Mouse (Mus musculus) heart, embryonic 10.5 days (tissue): ENCODE results near the gene Rab30. TPM values are rescaled to one million over a fixed set of nuclear protein-coding genes. Genes with fewer than 3 reads are reported as not detected.

Experiments used
- DNase-seq: peaks from one replicate; pipeline ENCODE4 v3.0.0-alpha.2; 2017; ENCODE audit warnings: low spot score
- H3K27ac ChIP-seq: fragments of 300-500 bp; sonication (generic); 2 replicates; pipeline ENCODE4 v1.5.1; 2016; ENCODE audit warnings: mild to moderate bottlenecking
- H3K27me3 ChIP-seq: fragments of 300-500 bp; sonication (generic); 2 replicates; pipeline ENCODE4 v1.6.1; 2016; ENCODE audit warnings: mild to moderate bottlenecking; ENCODE audit not compliant: poor library complexity, insufficient read depth, severe bottlenecking
- H3K36me3 ChIP-seq: fragments of 300-500 bp; sonication (generic); 2 replicates; pipeline ENCODE4 v1.6.1; 2016; ENCODE audit warnings: mild to moderate bottlenecking, moderate library complexity
- H3K4me1 ChIP-seq: fragments of 300-500 bp; sonication (generic); 2 replicates; pipeline ENCODE4 v1.6.1; 2016; ENCODE audit warnings: mild to moderate bottlenecking
- H3K4me3 ChIP-seq: fragments of 300-500 bp; sonication (generic); 2 replicates; pipeline ENCODE4 v1.5.1; 2016; ENCODE audit warnings: mild to moderate bottlenecking, moderate library complexity
- H3K9me3 ChIP-seq: fragments of 300-500 bp; sonication (generic); 2 replicates; pipeline ENCODE4 v1.6.1; 2016; ENCODE audit warnings: mild to moderate bottlenecking, moderate library complexity
- WGBS: fragments of 180-500 bp; shearing (Covaris S2); methylation state at CpG from one replicate; pipeline ENCODE4 v1.1.7; 2016; 5-methylcytosine and 5-hydroxymethylcytosine counted together
- polyA plus RNA-seq: library from polyadenylated mRNA; unstranded; fragments of >200 nt; fragmentation: Nextera tagmentation; extraction: Ambion mirVana; gene quantifications from 2 replicates; pipeline ENCODE4 v1.2.1, GENCODE M21; 2016

Rab30 gene
- polyA plus RNA-seq, 1 experiment from 2014 or later: 7.2 TPM

- Histone ChIP-seq H3K4me1 (no peaks in the 10 kb centered on the region), H3K36me3 (0 out of 2 replicates have a peak, but pooled peaks cover 7% of the 10 kb centered on the region), H3K27me3 (no peaks in the 10 kb centered on the region), H3K9me3 (no peaks in the 10 kb centered on the region), H3K27ac (no peak overlapping the region), H3K4me3 (no peak overlapping the region)
- no peak for DNase-seq
- 70% methylated on average over 4 of the region's 4 CpGs for WGBS
Measured at GRCm38 (mm10) chr7:92730465-92730864, 10.9 kb upstream of the Rab30 start.

- Histone ChIP-seq H3K4me3 (no peak overlapping the region), H3K27me3 (no peaks in the 10 kb centered on the region), H3K4me1 (no peaks in the 10 kb centered on the region), H3K27ac (no peak overlapping the region), H3K9me3 (no peaks in the 10 kb centered on the region), H3K36me3 (peaks cover 12% of the 10 kb centered on the region; the same call in 1 of the 2 replicates)
- DNase-seq: no peak
- 63% methylated on average over 3 of the region's 3 CpGs for WGBS
Measured at GRCm38 (mm10) chr7:92730959-92731358, 10.4 kb upstream of the Rab30 start.

GRCm38 (mm10) chr7:92732136-92732535 is 9.3 kb upstream of the Rab30 start:
- no peaks in the 10 kb centered on the region for H3K27me3 ChIP-seq
- no peak overlapping the region for H3K4me3 ChIP-seq
- no peak overlapping the region for H3K27ac ChIP-seq
- 87% methylated on average over 7 of the region's 7 CpGs for WGBS
- no peak for DNase-seq
- H3K36me3 ChIP-seq: peaks cover 19% of the 10 kb centered on the region; the same call in 1 of the 2 replicates
- H3K9me3 ChIP-seq: no peaks in the 10 kb centered on the region
- no peaks in the 10 kb centered on the region for H3K4me1 ChIP-seq

GRCm38 (mm10) chr7:92737560-92737959 is 3.8 kb upstream of the Rab30 start:
- Histone ChIP-seq H3K4me3 (no peak overlapping the region), H3K36me3 (peaks cover 39% of the 10 kb centered on the region; the same call in 1 of the 2 replicates), H3K4me1 (0 out of 2 replicates have a peak, but pooled peaks cover 5% of the 10 kb centered on the region), H3K9me3 (no peaks in the 10 kb centered on the region), H3K27me3 (no peaks in the 10 kb centered on the region), H3K27ac (no peak overlapping the region)
- WGBS: 85% methylated on average over 1 of the region's 1 CpGs
- no peak for DNase-seq

GRCm38 (mm10) chr7:92739956-92740355 is 1.4 kb upstream of the Rab30 start:
- Histone ChIP-seq H3K36me3 (peaks cover 33% of the 10 kb centered on the region; the same call in 1 of the 2 replicates), H3K9me3 (no peaks in the 10 kb centered on the region), H3K4me1 (peaks cover 17% of the 10 kb centered on the region), H3K27me3 (peaks cover 8% of the 10 kb centered on the region; the same call in 1 of the 2 replicates), H3K4me3 (peak overlapping the region; percentile 84), H3K27ac (peak overlapping the region; percentile 99; the same call in 1 of the 2 replicates)
- WGBS: 55% methylated on average over 6 of the region's 6 CpGs
- no peak for DNase-seq

- Histone ChIP-seq H3K4me3 (peak overlapping the region; percentile 84), H3K27ac (peak overlapping the region; percentile 99), H3K36me3 (peaks cover 32% of the 10 kb centered on the region; the same call in 1 of the 2 replicates), H3K4me1 (peaks cover 17% of the 10 kb centered on the region), H3K9me3 (no peaks in the 10 kb centered on the region), H3K27me3 (peaks cover 8% of the 10 kb centered on the region; the same call in 1 of the 2 replicates)
- DNase-seq: no peak
- 5% methylated on average over 23 of the region's 23 CpGs for WGBS
Measured at GRCm38 (mm10) chr7:92740411-92741115, 840 bp upstream of the Rab30 start.

GRCm38 (mm10) chr7:92741861-92742249 is 452 bp downstream of the Rab30 start:
- no peaks in the 10 kb centered on the region for H3K9me3 ChIP-seq
- H3K36me3 ChIP-seq: peaks cover 24% of the 10 kb centered on the region; the same call in 1 of the 2 replicates
- peak; percentile 79 for DNase-seq
- peaks cover 8% of the 10 kb centered on the region; the same call in 1 of the 2 replicates for H3K27me3 ChIP-seq
- H3K27ac ChIP-seq: peak overlapping the region; percentile 99
- WGBS: 0% methylated on average over 9 of the region's 9 CpGs
- H3K4me1 ChIP-seq: peaks cover 17% of the 10 kb centered on the region
- H3K4me3 ChIP-seq: peak overlapping the region; percentile 84

- Histone ChIP-seq H3K4me3 (peak overlapping the region; percentile 84), H3K36me3 (peaks cover 19% of the 10 kb centered on the region; the same call in 1 of the 2 replicates), H3K27me3 (peaks cover 8% of the 10 kb centered on the region; the same call in 1 of the 2 replicates), H3K9me3 (no peaks in the 10 kb centered on the region), H3K4me1 (peaks cover 17% of the 10 kb centered on the region), H3K27ac (peak overlapping the region; percentile 99)
- under 1% methylated on average over 16 of the region's 16 CpGs for WGBS
- no peak for DNase-seq
Measured at GRCm38 (mm10) chr7:92742341-92742741, 938 bp downstream of the Rab30 start.

- 4% methylated on average over 6 of the region's 6 CpGs for WGBS
- no peak overlapping the region for H3K27ac ChIP-seq
- H3K27me3 ChIP-seq: peaks cover 8% of the 10 kb centered on the region; the same call in 1 of the 2 replicates
- H3K9me3 ChIP-seq: no peaks in the 10 kb centered on the region
- H3K4me3 ChIP-seq: peak overlapping the region; percentile 84
- DNase-seq: no peak
- peaks cover 16% of the 10 kb centered on the region; the same call in 1 of the 2 replicates for H3K36me3 ChIP-seq
- H3K4me1 ChIP-seq: peaks cover 17% of the 10 kb centered on the region
Measured at GRCm38 (mm10) chr7:92742774-92743173, 1.4 kb downstream of the Rab30 start.

- DNase-seq: no peak
- H3K4me1 ChIP-seq: peaks cover 17% of the 10 kb centered on the region
- peak overlapping the region; percentile 84 for H3K4me3 ChIP-seq
- WGBS: 15% methylated on average over 6 of the region's 6 CpGs
- H3K9me3 ChIP-seq: no peaks in the 10 kb centered on the region
- peaks cover 8% of the 10 kb centered on the region; the same call in 1 of the 2 replicates for H3K27me3 ChIP-seq
- no peak overlapping the region for H3K27ac ChIP-seq
- peaks cover 10% of the 10 kb centered on the region; the same call in 1 of the 2 replicates for H3K36me3 ChIP-seq
Measured at GRCm38 (mm10) chr7:92743325-92743724, 1.9 kb downstream of the Rab30 start.

GRCm38 (mm10) chr7:92750395-92750794 is 9.0 kb downstream of the Rab30 start:
- Histone ChIP-seq H3K9me3 (no peaks in the 10 kb centered on the region), H3K27me3 (no peaks in the 10 kb centered on the region), H3K4me3 (no peak overlapping the region), H3K36me3 (no peaks in the 10 kb centered on the region), H3K27ac (no peak overlapping the region), H3K4me1 (no peaks in the 10 kb centered on the region)
- 67% methylated on average over 2 of the region's 2 CpGs for WGBS
- no peak for DNase-seq

- no peak for DNase-seq
- WGBS: 69% methylated on average over 5 of the region's 5 CpGs
- no peak overlapping the region for H3K4me3 ChIP-seq
- H3K9me3 ChIP-seq: no peaks in the 10 kb centered on the region
- no peaks in the 10 kb centered on the region for H3K36me3 ChIP-seq
- no peak overlapping the region for H3K27ac ChIP-seq
- H3K27me3 ChIP-seq: no peaks in the 10 kb centered on the region
- no peaks in the 10 kb centered on the region for H3K4me1 ChIP-seq
Measured at GRCm38 (mm10) chr7:92758067-92758466, 16.7 kb downstream of the Rab30 start.

GRCm38 (mm10) chr7:92760651-92761050 is 19.2 kb downstream of the Rab30 start:
- peaks cover 3% of the 10 kb centered on the region; the same call in 1 of the 2 replicates for H3K4me1 ChIP-seq
- no peaks in the 10 kb centered on the region for H3K36me3 ChIP-seq
- no peaks in the 10 kb centered on the region for H3K27me3 ChIP-seq
- DNase-seq: no peak
- no peaks in the 10 kb centered on the region for H3K9me3 ChIP-seq
- no peak overlapping the region for H3K4me3 ChIP-seq
- H3K27ac ChIP-seq: no peak overlapping the region
- 83% methylated on average over 6 of the region's 6 CpGs for WGBS
